Mouse (Mus musculus) midbrain, postnatal 0 days (tissue): ENCODE results near the gene Msrb3. TPM values are rescaled to one million over a fixed set of nuclear protein-coding genes. Genes with fewer than 3 reads are reported as not detected.

Source experiments
- ATAC-seq: fragments of 200-750 bp; cut with Nextera tagmentation; 2 replicates; pipeline ENCODE4 v1.8.0; 2017; ENCODE audit warnings: moderate number of reproducible peaks, mild to moderate bottlenecking, moderate TSS enrichment, moderate library complexity; ENCODE audit not compliant: low FRiP score
- DNase-seq: peaks from one replicate; pipeline ENCODE4 v3.0.0-alpha.2; 2015; ENCODE audit warnings: low spot score
- H3K27ac ChIP-seq: fragments of 300-500 bp; sonication (generic); 2 replicates; pipeline ENCODE4 v1.5.1; 2014; ENCODE audit warnings: low read depth, mild to moderate bottlenecking, low read length, mixed read lengths
- H3K27me3 ChIP-seq: fragments of 300-500 bp; sonication (generic); 2 replicates; pipeline ENCODE4 v1.6.1; 2014; ENCODE audit warnings: low read length, control low read depth, mixed read lengths; ENCODE audit not compliant: insufficient read depth
- H3K36me3 ChIP-seq: fragments of 300-500 bp; sonication (generic); 2 replicates; pipeline ENCODE4 v1.6.1; 2014; ENCODE audit warnings: low read length, control low read depth, mixed read lengths; ENCODE audit not compliant: insufficient read depth
- H3K4me1 ChIP-seq: fragments of 300-500 bp; sonication (generic); 2 replicates; pipeline ENCODE4 v1.6.1; 2014; ENCODE audit warnings: mild to moderate bottlenecking, control low read depth, antibody characterized with exemption, low read length, mixed read lengths; ENCODE audit not compliant: insufficient read depth
- H3K4me2 ChIP-seq: fragments of 300-500 bp; sonication (generic); 2 replicates; pipeline ENCODE4 v1.6.1; 2014; ENCODE audit warnings: low read depth, mild to moderate bottlenecking, low read length, mixed read lengths; ENCODE audit not compliant: poor library complexity, severe bottlenecking
- H3K4me3 ChIP-seq: fragments of 300-500 bp; sonication (generic); 2 replicates; pipeline ENCODE4 v1.5.1; 2014; ENCODE audit warnings: low read depth, mild to moderate bottlenecking, low read length, moderate library complexity
- H3K9ac ChIP-seq: fragments of 300-500 bp; sonication (generic); replicated peaks from 2 replicates; pipeline ENCODE4 v1.6.1; 2014; ENCODE audit warnings: mild to moderate bottlenecking, low read length, moderate library complexity, mixed read lengths; ENCODE audit not compliant: poor library complexity, severe bottlenecking
- H3K9me3 ChIP-seq: fragments of 300-500 bp; sonication (generic); 2 replicates; pipeline ENCODE4 v1.6.1; 2016; ENCODE audit warnings: low read length, control low read depth
- CTCF ChIP-seq: IDR thresholded peaks from 2 replicates; pipeline ENCODE4 v1.5.1; 2016; ENCODE audit warnings: antibody characterized with exemption, mild to moderate bottlenecking
- WGBS: fragments of 180-500 bp; shearing (Covaris S2); extraction: QIAGEN DNeasy Blood & Tissue Kit; methylation state at CpG from one replicate; pipeline ENCODE4 v1.1.7; 2014; 5-methylcytosine and 5-hydroxymethylcytosine counted together
- polyA plus RNA-seq: library from polyadenylated mRNA; unstranded; fragments of >200 nt; fragmentation: Nextera tagmentation; extraction: Ambion mirVana; gene quantifications from 2 replicates; pipeline ENCODE4 v1.2.1, GENCODE M21; 2015
- total RNA-seq: library from RNA; depleted of rRNA; stranded (reverse); fragments of >200 nt; gene quantifications from 2 replicates; pipeline ENCODE4 v1.2.3, GENCODE M21; 2014

The Msrb3 gene
- total and polyA plus RNA-seq, 2 experiments from 2014 or later, result 0.72 to 5.6 TPM

- TF ChIP-seq CTCF, result no peak
- H3K4me2 ChIP-seq, result no peak overlapping the region
- H3K27ac ChIP-seq, result no peak overlapping the region
- no peak overlapping the region for H3K4me3 ChIP-seq
- no peaks in the 10 kb centered on the region for H3K9me3 ChIP-seq
- no peaks in the 10 kb centered on the region for H3K27me3 ChIP-seq
- ATAC-seq, result no peak
- no peak overlapping the region for H3K9ac ChIP-seq
- no peaks in the 10 kb centered on the region for H3K36me3 ChIP-seq
- no peak for DNase-seq
- 100% methylated on average over 4 of the region's 4 CpGs for WGBS
- no peaks in the 10 kb centered on the region for H3K4me1 ChIP-seq
Measured at GRCm38 (mm10) chr10:120808167-120808566, 90.7 kb downstream of the Msrb3 start.

- peak overlapping the region; percentile 16 for H3K4me2 ChIP-seq
- H3K36me3 ChIP-seq, result no peaks in the 10 kb centered on the region
- no peak overlapping the region for H3K27ac ChIP-seq
- no peaks in the 10 kb centered on the region for H3K9me3 ChIP-seq
- WGBS, result 25% methylated on average over 6 of the region's 6 CpGs
- no peaks in the 10 kb centered on the region for H3K4me1 ChIP-seq
- no peak for TF ChIP-seq CTCF
- H3K27me3 ChIP-seq, result no peaks in the 10 kb centered on the region
- H3K9ac ChIP-seq, result no peak overlapping the region
- DNase-seq (no peak), ATAC-seq (no peak)
- H3K4me3 ChIP-seq, result no peak overlapping the region
Measured at GRCm38 (mm10) chr10:120801127-120801526, 97.8 kb downstream of the Msrb3 start.

- H3K4me1 ChIP-seq, result no peaks in the 10 kb centered on the region
- no peak overlapping the region for H3K9ac ChIP-seq
- no peaks in the 10 kb centered on the region for H3K9me3 ChIP-seq
- no peak for DNase-seq
- no peak for TF ChIP-seq CTCF
- 79% methylated on average over 6 of the region's 6 CpGs for WGBS
- ATAC-seq, result no peak
- no peaks in the 10 kb centered on the region for H3K27me3 ChIP-seq
- no peak overlapping the region for H3K4me2 ChIP-seq
- H3K36me3 ChIP-seq, result no peaks in the 10 kb centered on the region
- H3K27ac ChIP-seq, result no peak overlapping the region
- H3K4me3 ChIP-seq, result no peak overlapping the region
Measured at GRCm38 (mm10) chr10:120799479-120799878, 99.4 kb downstream of the Msrb3 start.

GRCm38 (mm10) chr10:120796749-120797148, 102.2 kb downstream of the Msrb3 start:
- ATAC-seq (no peak), DNase-seq (no peak)
- no peak overlapping the region for H3K4me3 ChIP-seq
- no peak overlapping the region for H3K9ac ChIP-seq
- no peaks in the 10 kb centered on the region for H3K27me3 ChIP-seq
- no peaks in the 10 kb centered on the region for H3K36me3 ChIP-seq
- no peak for TF ChIP-seq CTCF
- WGBS, result 96% methylated on average over 4 of the region's 4 CpGs
- H3K9me3 ChIP-seq, result no peaks in the 10 kb centered on the region
- H3K4me1 ChIP-seq, result no peaks in the 10 kb centered on the region
- H3K4me2 ChIP-seq, result no peak overlapping the region
- no peak overlapping the region for H3K27ac ChIP-seq

GRCm38 (mm10) chr10:120794391-120794817, 104.5 kb downstream of the Msrb3 start:
- no peak overlapping the region for H3K27ac ChIP-seq
- no peak overlapping the region for H3K4me3 ChIP-seq
- ATAC-seq (no peak), DNase-seq (no peak)
- TF ChIP-seq CTCF, result no peak
- H3K27me3 ChIP-seq, result no peaks in the 10 kb centered on the region
- no peak overlapping the region for H3K9ac ChIP-seq
- peak overlapping the region; percentile 27 for H3K4me2 ChIP-seq
- H3K4me1 ChIP-seq, result no peaks in the 10 kb centered on the region
- 45% methylated on average over 13 of the region's 13 CpGs for WGBS
- H3K36me3 ChIP-seq, result no peaks in the 10 kb centered on the region
- no peaks in the 10 kb centered on the region for H3K9me3 ChIP-seq

- no peaks in the 10 kb centered on the region for H3K36me3 ChIP-seq
- no peaks in the 10 kb centered on the region for H3K4me1 ChIP-seq
- 74% methylated on average over 11 of the region's 11 CpGs for WGBS
- H3K4me2 ChIP-seq, result no peak overlapping the region
- H3K27me3 ChIP-seq, result no peaks in the 10 kb centered on the region
- DNase-seq (no peak), ATAC-seq (no peak)
- H3K4me3 ChIP-seq, result no peak overlapping the region
- no peak overlapping the region for H3K27ac ChIP-seq
- no peak for TF ChIP-seq CTCF
- H3K9ac ChIP-seq, result no peak overlapping the region
- H3K9me3 ChIP-seq, result no peaks in the 10 kb centered on the region
Measured at GRCm38 (mm10) chr10:120792191-120792765, 106.6 kb downstream of the Msrb3 start.
